Mouse (Mus musculus): ENCODE results near the gene Gpha2. TPM values are rescaled to one million over a fixed set of nuclear protein-coding genes. Genes with fewer than 3 reads are reported as not detected.

Gene Gpha2
- total RNA-seq (2014; fragmentation: Nextera tagmentation) (not detected in 2 replicates), total RNA-seq (2017) (not detected in 2 replicates)

DNA sequence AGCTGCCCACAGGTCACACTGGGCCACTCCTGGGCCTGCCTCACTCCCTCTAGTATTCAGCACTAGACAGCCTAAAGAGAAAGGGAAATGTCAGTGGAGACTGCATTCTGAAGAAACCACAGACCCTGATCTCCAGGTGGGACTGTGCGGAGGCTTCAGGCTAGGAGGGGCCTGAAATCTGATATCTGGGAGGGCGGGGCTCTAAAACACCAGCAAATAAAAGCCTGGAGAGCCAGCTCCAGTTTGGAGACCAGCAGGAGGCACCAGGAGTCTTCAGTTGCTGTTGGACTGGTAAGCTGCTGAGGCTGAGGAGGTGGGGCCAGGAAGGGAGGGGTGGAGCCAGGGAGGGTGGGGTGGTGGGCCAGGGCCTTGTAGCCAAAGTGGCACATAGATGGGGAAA is at the start of gene Gpha2:
Gene Gpha2 (plus strand): TSS at position 246 of the 400 bp plus-strand sequence.
- ATAC-seq (replicated peaks; ENCODE audit: low FRiP score, low TSS enrichment, poor library complexity, severe bottlenecking) = peak; percentile 46; the same call in 1 of the 2 replicates

DNA sequence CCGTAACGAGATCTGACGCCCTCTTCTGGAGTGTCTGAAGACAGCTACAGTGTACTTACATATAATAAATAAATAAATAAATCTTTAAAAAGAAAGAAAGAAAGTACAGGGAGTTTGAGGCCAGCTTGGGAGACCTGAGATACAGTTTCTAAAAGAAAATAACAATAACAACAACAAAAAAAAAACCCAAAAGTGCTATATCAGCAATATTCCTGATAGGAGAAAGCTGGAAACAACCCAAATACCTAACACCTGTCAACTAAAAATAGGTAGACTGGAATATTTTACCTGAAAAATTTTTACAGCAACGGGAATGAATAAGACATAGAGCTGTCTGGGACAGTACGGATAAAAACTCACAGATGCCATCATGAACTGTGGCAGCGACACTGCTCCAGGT is 47.4 kb upstream of the Gpha2 start:
- no peak for ATAC-seq (replicated peaks; ENCODE audit: low FRiP score, low TSS enrichment, poor library complexity, severe bottlenecking)

DNA sequence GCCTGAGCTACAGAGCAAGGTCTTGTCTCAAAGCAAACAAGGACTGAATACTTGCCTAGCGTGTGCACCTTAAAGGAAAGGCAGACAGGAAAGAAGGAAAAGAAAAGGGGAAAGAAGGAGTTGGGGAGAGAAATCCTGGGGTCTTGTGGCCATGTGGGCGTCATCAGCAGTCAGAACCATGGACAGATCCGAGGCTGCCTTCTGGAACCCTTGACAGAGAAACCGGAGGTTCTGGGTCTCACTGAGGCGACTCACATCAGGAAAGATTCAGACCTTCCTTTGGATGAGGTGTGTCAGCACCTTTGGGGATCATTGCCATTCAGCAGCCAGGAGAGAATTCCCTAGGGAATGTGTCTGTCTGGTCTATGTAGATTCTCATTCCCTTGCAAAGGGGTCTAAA is 44.6 kb upstream of the Gpha2 start:
- ATAC-seq (replicated peaks; ENCODE audit: low FRiP score, low TSS enrichment, poor library complexity, severe bottlenecking) = no peak

DNA sequence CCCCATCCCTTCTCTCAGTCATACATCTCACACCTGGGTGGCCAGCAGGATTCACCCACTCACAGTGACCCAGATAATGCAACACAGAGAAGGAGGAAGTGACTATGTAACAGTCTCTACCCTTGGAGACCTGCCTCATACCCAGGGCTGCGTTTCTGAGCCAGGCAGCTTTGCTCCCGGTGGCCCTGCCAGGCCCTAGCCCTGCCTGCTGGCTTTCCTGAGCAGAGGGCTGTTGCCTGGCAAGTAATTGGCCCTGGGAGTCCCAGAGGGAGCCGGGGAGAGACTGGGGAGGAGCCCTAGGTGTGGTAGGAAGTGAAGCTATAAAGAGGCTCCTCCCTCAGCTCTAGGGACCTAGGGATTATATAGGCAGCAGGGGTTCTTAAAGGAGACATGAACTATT is 43.6 kb upstream of the Gpha2 start:
- no peak for ATAC-seq (replicated peaks; ENCODE audit: low FRiP score, low TSS enrichment, poor library complexity, severe bottlenecking)

- ATAC-seq (replicated peaks; ENCODE audit: low FRiP score, low TSS enrichment, poor library complexity, severe bottlenecking) = no peak
Measured at GRCm38 (mm10) chr19:6184131-6184530, 42.0 kb upstream of the Gpha2 start, which contains the start of gene Majin. Gene Majin (plus strand): TSS chr19:6184388.

- ATAC-seq (replicated peaks; ENCODE audit: low FRiP score, low TSS enrichment, poor library complexity, severe bottlenecking) = no peak
Measured at GRCm38 (mm10) chr19:6204265-6204664, 21.9 kb upstream of the Gpha2 start.

GRCm38 (mm10) chr19:6206716-6207115 is 19.5 kb upstream of the Gpha2 start:
- no peak for ATAC-seq (replicated peaks; ENCODE audit: low FRiP score, low TSS enrichment, poor library complexity, severe bottlenecking)

DNA sequence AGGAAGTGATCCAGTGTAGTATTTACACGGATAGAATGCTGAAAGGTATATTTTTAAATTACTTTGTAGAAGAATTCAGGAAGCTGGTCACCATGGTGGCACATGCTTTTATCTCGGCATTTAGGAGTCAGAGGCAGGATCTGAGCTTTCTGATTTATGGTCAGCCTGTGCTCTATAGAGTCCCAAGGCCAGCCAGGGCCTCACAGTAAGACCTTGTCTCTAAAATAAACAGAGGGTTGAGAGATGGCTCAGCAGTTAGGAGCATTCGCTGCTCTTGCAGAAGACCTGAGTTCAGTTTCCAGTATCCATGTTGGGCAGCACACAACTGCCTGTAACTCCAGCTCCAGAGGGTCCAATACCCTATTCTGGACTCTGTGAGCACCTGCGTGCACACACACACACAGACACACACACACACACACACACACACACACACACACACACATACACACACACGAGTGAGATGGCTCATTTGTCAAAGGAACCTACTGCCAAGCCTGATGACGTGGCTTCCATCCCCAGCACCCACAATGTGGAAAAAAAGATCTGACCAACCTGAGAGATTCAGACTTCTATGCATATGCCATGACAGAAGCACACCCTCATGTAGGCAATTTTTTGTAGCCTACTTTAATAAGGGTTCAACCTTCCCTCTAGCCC is 10.0 kb upstream of the Gpha2 start:
- ATAC-seq (replicated peaks; ENCODE audit: low FRiP score, low TSS enrichment, poor library complexity, severe bottlenecking) = no peak

DNA sequence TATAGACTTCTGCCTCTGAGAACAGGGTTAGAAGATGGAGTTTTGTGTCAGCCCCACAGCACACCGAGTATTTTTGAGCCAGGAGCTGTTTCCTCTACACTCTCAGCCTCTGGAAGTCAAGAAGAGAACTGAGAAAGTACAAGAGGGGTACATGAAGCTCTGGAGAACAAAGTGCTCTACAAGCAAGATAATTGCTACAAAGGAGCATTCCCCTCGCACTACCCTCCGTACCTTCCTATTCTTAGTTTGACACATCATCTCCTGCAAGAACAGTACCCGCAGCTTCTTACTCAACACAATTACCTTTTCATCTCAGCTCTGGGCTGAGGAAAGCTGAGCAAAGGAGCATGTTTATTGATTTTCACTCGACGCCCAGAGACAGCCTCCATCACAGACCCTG is 7.6 kb upstream of the Gpha2 start:
- no peak for ATAC-seq (replicated peaks; ENCODE audit: low FRiP score, low TSS enrichment, poor library complexity, severe bottlenecking)

DNA sequence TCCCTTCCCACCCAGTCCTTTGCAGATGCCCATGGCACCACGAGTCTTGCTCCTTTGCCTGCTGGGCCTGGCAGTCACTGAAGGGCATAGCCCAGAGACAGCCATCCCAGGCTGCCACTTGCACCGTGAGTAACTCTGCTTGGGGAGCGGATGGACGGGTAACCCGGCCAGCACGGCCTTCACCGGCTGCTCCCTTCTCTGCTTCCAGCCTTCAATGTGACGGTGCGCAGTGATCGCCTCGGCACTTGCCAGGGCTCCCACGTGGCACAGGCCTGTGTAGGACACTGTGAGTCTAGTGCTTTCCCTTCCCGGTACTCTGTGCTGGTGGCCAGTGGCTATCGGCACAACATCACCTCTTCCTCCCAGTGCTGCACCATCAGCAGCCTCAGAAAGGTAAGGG is 583 bp downstream of the Gpha2 start:
- no peak for ATAC-seq (replicated peaks; ENCODE audit: low FRiP score, low TSS enrichment, poor library complexity, severe bottlenecking)

DNA sequence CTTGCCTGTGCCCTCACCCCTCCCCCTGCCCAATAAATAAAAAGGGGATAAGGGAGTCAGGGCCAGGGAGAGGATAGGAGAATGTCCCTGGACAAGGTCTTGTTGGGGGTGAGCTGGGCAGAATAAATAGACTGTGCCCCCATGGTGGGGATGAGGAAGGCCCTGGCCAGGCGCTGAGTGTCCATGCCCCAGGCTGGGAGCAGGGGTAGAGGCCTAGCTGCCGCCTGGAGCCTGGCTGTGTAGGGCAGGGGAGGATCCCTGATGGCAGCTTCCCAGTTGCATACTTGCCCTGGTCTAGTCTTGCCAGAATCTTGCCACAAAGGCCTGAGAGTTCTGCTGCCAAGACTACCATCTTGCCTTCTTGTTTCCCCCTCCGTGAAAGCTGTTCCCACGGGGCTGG is 1.7 kb downstream of the Gpha2 start:
- no peak for ATAC-seq (replicated peaks; ENCODE audit: low FRiP score, low TSS enrichment, poor library complexity, severe bottlenecking)

- no peak for ATAC-seq (replicated peaks; ENCODE audit: low FRiP score, low TSS enrichment, poor library complexity, severe bottlenecking)
Measured at GRCm38 (mm10) chr19:6230411-6230810, 4.2 kb downstream of the Gpha2 start.

- no peak for ATAC-seq (replicated peaks; ENCODE audit: low FRiP score, low TSS enrichment, poor library complexity, severe bottlenecking)
Measured at GRCm38 (mm10) chr19:6231036-6231435, 4.9 kb downstream of the Gpha2 start.

- ATAC-seq (replicated peaks; ENCODE audit: low FRiP score, low TSS enrichment, poor library complexity, severe bottlenecking) = no peak
Measured at GRCm38 (mm10) chr19:6233647-6234046, 7.5 kb downstream of the Gpha2 start.

DNA sequence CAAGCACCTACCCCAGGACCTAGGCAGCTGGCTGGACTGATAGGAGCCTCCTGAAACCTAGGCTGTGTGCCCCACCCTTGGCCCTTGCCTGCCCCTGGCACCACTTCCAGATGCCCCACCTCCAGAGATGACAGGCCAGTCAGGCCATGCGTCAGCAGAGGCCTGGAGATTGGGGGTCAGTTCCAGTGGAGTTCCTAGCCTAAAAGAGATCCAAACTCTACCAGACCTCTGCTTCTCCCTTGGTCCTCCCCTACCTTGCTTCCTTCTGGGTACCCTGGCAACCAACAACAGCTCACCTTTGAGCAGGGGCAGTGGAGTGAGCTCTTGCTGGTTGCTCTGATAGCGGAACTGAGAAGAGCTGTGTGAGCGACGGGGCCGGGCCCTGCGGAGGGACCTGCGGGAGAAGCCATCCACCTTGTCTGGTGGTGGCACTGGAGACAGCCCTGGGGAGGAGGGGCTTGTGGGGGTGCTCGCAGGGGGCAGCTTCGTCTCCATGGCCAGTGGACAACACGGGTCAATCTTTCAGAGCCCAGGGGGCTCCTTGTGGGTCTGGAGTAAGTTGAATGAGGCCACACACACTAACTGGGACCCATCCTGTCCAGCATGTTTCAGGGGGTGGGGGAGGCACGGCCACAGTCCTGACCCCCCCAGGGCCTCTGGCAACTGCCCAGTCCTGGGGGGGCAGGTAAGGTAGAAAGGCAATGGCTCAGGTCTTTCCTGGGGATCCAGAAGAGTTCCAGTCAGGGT is 8.3 kb downstream of the Gpha2 start:
- peak; percentile 78 for ATAC-seq (replicated peaks; ENCODE audit: low FRiP score, low TSS enrichment, poor library complexity, severe bottlenecking)

DNA sequence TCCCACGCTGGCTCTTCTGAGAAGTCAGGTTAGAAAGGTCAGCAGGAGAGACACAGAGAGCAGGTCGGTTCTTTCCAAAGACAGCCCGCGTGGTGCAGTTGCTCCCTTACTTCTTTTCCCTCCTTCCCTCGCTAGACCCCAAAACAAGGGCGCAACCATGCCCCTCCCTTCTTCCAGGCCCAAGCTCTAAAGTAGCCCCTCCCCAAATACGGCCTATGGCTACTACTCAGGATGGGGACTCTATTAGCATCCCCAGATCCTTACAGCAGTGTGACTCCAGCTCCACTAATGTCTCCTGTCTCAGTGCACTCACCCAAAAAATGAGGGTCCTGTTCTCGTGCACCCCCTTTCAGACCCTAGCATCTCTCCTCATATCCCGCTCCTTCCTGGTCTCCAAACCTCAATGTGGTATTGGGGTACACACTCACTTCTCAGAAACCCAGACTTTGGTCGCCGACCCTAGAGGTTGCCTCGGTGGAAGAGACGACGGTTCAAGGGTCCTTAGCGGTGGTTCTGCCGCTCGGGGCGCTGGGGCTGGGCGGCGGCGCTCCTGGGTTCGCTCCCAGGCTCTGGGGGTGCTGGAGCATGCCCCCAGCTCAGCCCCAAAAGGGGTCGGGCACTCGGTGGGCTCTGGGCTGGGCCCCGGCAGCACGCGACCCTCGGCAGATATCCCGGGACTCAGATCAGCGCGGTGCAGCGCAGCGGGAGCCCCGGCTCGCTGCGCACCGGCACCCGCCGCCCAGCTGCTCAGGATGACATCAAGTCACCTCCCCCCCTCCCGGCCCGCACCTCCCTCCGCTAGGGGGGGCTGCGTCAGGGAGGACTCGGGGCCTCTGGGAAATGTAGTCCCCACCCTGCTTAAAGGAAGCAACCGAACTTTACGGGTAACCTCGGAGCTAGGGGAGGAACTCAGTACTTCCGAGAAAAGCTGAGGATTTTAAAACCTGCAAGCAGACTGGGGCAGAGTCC is 9.2 kb downstream of the Gpha2 start, which contains the start of gene Ppp2r5b:
Gene Ppp2r5b (minus strand): TSS at position 789 of the 969 bp plus-strand sequence.
- peak; percentile 58 for ATAC-seq (replicated peaks; ENCODE audit: low FRiP score, low TSS enrichment, poor library complexity, severe bottlenecking)

- ATAC-seq (replicated peaks; ENCODE audit: low FRiP score, low TSS enrichment, poor library complexity, severe bottlenecking) = peak; percentile 75
Measured at GRCm38 (mm10) chr19:6236053-6236441, 9.9 kb downstream of the Gpha2 start.

DNA sequence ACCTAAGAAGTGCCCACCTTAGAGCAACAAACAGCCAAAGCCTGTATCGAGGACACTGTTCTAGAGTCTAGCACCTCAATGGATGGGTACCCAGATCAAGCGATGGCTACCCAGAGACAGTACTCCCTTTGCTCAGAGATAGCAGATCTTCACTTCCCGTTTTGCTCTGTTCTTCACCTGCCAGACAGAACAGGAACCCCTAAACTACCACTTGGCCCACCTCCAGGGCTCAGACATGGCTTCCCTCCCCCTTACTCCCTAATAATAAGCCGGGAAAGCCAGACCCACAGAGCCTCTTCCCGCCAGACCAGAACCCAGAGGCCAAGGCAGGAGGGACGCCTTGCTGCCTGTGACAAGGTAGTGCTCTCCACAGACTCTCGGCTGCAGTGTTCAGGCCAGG is 10.7 kb downstream of the Gpha2 start:
- ATAC-seq (replicated peaks; ENCODE audit: low FRiP score, low TSS enrichment, poor library complexity, severe bottlenecking) = no peak

GRCm38 (mm10) chr19:6238740-6239139 is 12.6 kb downstream of the Gpha2 start:
- no peak for ATAC-seq (replicated peaks; ENCODE audit: low FRiP score, low TSS enrichment, poor library complexity, severe bottlenecking)

DNA sequence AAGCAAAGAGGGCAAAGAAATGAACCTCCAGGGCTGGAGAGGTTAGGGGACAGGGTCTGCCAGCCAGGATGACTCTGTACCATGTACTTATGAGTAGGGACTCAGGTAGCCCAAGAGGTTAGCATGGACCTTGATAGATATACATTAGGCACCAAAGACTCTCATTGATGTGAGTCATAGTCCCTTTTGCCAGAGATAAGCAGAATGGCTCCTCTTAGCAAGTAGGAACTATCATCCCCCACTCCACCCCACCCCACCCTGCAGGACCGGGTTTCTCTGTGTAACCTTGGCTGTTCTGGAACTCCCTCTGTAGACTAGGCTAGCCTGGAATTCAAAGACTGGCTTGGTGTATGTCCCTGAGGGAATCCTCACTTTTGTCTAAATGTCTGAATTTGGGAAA is 14.0 kb downstream of the Gpha2 start:
- ATAC-seq (replicated peaks; ENCODE audit: low FRiP score, low TSS enrichment, poor library complexity, severe bottlenecking) = no peak
